Mouse (Mus musculus): Measurements from ENCODE around the gene Vmn2r9. TPM values are rescaled to one million over a fixed set of nuclear protein-coding genes. Genes with fewer than 3 reads are reported as not detected.
"Not testable (repeated sequence)": the region's sequence is repeated elsewhere in the genome, so short reads cannot be mapped to it uniquely, and the experiment has no call there.

Vmn2r9 gene
- not detected for total RNA-seq (2022)

- not testable (repeated sequence) for DNase-seq
These were observed at the start of gene Vmn2r9 for GRCm38 (mm10) chr5:108852501-108852900. Gene Vmn2r9, minus strand, starts transcription at chr5:108852601.

GRCm38 (mm10) chr5:108866746-108867145 is 14.3 kb upstream of the Vmn2r9 start:
- not testable (repeated sequence) for DNase-seq

GRCm38 (mm10) chr5:108849466-108849865 is 2.9 kb downstream of the Vmn2r9 start:
- no peak for DNase-seq

- peak; percentile 5 for DNase-seq
These were observed 16.2 kb downstream of the Vmn2r9 start for GRCm38 (mm10) chr5:108836156-108836555.

- peak; percentile 19 for DNase-seq
These were observed 29.1 kb downstream of the Vmn2r9 start for GRCm38 (mm10) chr5:108823276-108823675.

- DNase-seq = not testable (repeated sequence)
These were observed 43.7 kb downstream of the Vmn2r9 start, which contains the start of gene Vmn2r8 for GRCm38 (mm10) chr5:108808750-108809149. Gene Vmn2r8, minus strand, starts transcription at chr5:108808850.

GRCm38 (mm10) chr5:108803646-108804045 is 48.8 kb downstream of the Vmn2r9 start:
- DNase-seq = peak; percentile 4

- DNase-seq = not testable (repeated sequence)
These were observed 57.1 kb downstream of the Vmn2r9 start, which contains the start of gene Tmed11 for GRCm38 (mm10) chr5:108795263-108795662. Gene Tmed11, minus strand, starts transcription at chr5:108795363.

- DNase-seq = peak; percentile 4
These were observed 62.0 kb downstream of the Vmn2r9 start for GRCm38 (mm10) chr5:108790385-108790784.

Other genes with a start within 250 kb of the Vmn2r9 start
- 100 to 1,000 TPM in 2 of 4 experiments, 10 to 100 TPM in 2; 87.2 to 105 (median 95.9) TPM for gene Gak, start 222.8 kb downstream of the Vmn2r9 start, total RNA-seq (2022)
- 10 to 100 TPM; 27.3 to 34.7 (median 31.8) TPM for gene Tmem175, start 222.8 kb downstream of the Vmn2r9 start, total RNA-seq (2022)
- gene Idua, start 192.3 kb downstream of the Vmn2r9 start, total RNA-seq (2022) = 10 to 100 TPM; 17.5 to 31.1 (median 22.6) TPM
- 10 to 100 TPM; 15.3 to 39.9 (median 31.0) TPM for gene Dgkq, start 182.9 kb downstream of the Vmn2r9 start, total RNA-seq (2022)
- gene Slc26a1, start 177.0 kb downstream of the Vmn2r9 start, total RNA-seq (2022) = under 1 TPM; 0.14 to 0.46 (median 0.19) TPM
- 10 to 100 TPM; 29.5 to 52.6 (median 34.7) TPM for gene Fgfrl1, start 160.2 kb downstream of the Vmn2r9 start, total RNA-seq (2022)
- gene Rnf212, start 77.6 kb downstream of the Vmn2r9 start, total RNA-seq (2022) = not detected
- not detected for gene Tmed11, start 57.2 kb downstream of the Vmn2r9 start, total RNA-seq (2022)
- not detected for gene Vmn2r8, start 43.8 kb downstream of the Vmn2r9 start, total RNA-seq (2022)
- gene Vmn2r10, start 153.9 kb upstream of the Vmn2r9 start, total RNA-seq (2022) = not detected
- under 1 TPM in 1 of 4 experiments, not detected in 3; 0.06 TPM for gene Vmn2r11, start 207.0 kb upstream of the Vmn2r9 start, total RNA-seq (2022)
- gene Vmn2r12, start 245.3 kb upstream of the Vmn2r9 start, total RNA-seq (2022) = not detected